Mouse (Mus musculus): ENCODE results near the gene Chst3. TPM values are rescaled to one million over a fixed set of nuclear protein-coding genes. Genes with fewer than 3 reads are reported as not detected.
A peak's percentile ranks its signal among the peaks of the same experiment; 100 is the strongest.

Gene Chst3
- polyA plus RNA-seq, 1 experiment, result 0.52 TPM

DNA sequence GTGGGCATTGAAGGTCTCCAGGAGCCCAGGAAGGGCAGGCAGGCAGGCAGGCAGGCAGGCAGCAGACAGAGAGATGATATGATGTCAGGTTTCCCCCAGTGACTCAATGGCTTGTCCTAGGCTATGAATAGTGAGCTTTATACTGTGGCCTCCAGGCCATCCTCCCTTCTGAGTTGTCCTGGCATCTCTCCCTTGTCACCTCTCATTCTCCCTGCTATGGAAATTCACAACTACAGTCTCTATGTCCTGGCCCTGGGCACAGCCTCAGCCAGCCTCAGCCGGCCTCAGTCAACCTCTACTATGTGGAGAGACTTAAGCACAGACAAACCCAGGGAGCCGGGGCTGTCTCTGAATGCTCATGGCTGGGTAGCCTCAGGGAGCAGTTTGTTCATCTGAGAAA, 8.6 kb downstream of the Chst3 start:
- TF ChIP-seq POLR2A (IDR thresholded peaks at IDR 0.05; ENCODE audit: control insufficient read depth, low read depth, low read length) (no peak), CTCF (IDR thresholded peaks at IDR 0.05; ENCODE audit: control insufficient read depth, insufficient read depth, insufficient replicate concordance, low read depth, low read length) (no peak)
- Histone ChIP-seq H3K27me3 (ENCODE audit: control insufficient read depth, insufficient read depth, low read length) (no peaks in the 10 kb centered on the region), H3K4me1 (ENCODE audit: control insufficient read depth, insufficient read depth, low read length) (no peaks in the 10 kb centered on the region), H3K4me3 (ENCODE audit: control insufficient read depth, low read depth, low read length) (no peak overlapping the region), H3K27ac (ENCODE audit: control insufficient read depth, insufficient read depth, low read depth, low read length) (no peak overlapping the region), H3K36me3 (ENCODE audit: control insufficient read depth, insufficient read depth, low read length) (no peaks in the 10 kb centered on the region)

DNA sequence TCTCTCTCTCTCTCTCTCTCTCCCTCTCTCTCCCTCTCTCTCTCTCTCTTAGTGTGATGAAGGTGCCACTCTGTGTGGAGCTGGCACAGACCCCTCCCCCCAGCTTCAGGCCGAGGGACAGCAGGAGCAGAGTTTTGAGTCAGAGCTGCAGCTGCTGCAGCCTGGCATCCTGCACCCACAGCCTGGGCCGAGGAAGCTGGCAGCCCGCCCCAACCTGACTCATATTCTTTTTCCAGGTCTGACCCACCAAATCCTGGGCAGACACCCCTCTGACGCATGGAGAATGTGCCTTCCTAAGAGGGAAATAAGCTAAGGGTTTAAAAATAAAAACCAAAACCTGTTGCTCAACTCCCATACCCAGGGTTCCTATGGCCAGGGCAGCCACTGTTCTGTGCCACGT, 9.8 kb downstream of the Chst3 start:
- Histone ChIP-seq H3K4me1 (ENCODE audit: control insufficient read depth, insufficient read depth, low read length) (no peaks in the 10 kb centered on the region), H3K4me3 (ENCODE audit: control insufficient read depth, low read depth, low read length) (no peak overlapping the region), H3K27ac (ENCODE audit: control insufficient read depth, insufficient read depth, low read depth, low read length) (no peak overlapping the region), H3K36me3 (ENCODE audit: control insufficient read depth, insufficient read depth, low read length) (no peaks in the 10 kb centered on the region), H3K27me3 (ENCODE audit: control insufficient read depth, insufficient read depth, low read length) (no peaks in the 10 kb centered on the region)
- TF ChIP-seq POLR2A (IDR thresholded peaks at IDR 0.05; ENCODE audit: control insufficient read depth, low read depth, low read length) (no peak), CTCF (IDR thresholded peaks at IDR 0.05; ENCODE audit: control insufficient read depth, insufficient read depth, insufficient replicate concordance, low read depth, low read length) (no peak)

DNA sequence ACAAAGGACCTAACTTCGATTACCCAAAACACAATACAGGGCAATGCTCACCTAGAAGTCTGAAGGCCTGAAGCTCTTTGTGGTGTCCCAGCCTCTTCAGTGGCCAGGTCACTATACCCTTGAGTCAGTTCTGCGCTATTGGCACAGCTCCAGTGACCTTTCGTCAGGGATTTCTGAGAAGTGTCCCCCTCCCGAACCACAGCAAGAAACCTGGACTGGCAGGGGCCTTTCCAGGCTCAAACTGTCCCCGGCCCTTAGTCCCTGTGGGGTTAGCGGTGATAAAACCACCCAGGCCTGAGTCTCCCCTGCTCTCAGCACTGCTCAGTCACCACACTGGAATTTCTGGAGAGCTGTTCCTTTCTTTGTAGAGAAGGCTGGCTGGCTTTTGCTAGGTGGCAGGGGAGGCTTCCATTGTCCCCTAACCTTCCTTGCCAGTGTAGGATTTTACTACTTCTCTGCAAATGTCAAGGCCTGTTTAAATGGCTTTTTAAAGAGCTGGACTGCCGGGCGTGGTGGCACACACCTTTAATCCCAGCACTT, 11.8 kb downstream of the Chst3 start:
- H3K4me3 ChIP-seq (ENCODE audit: control insufficient read depth, low read depth, low read length), result no peak overlapping the region
- TF ChIP-seq POLR2A (IDR thresholded peaks at IDR 0.05; ENCODE audit: control insufficient read depth, low read depth, low read length), result no peak
- TF ChIP-seq CTCF (IDR thresholded peaks at IDR 0.05; ENCODE audit: control insufficient read depth, insufficient read depth, insufficient replicate concordance, low read depth, low read length), result no peak
- no peaks in the 10 kb centered on the region for H3K27me3 ChIP-seq (ENCODE audit: control insufficient read depth, insufficient read depth, low read length)
- no peaks in the 10 kb centered on the region for H3K36me3 ChIP-seq (ENCODE audit: control insufficient read depth, insufficient read depth, low read length)
- no peaks in the 10 kb centered on the region for H3K4me1 ChIP-seq (ENCODE audit: control insufficient read depth, insufficient read depth, low read length)
- H3K27ac ChIP-seq (ENCODE audit: control insufficient read depth, insufficient read depth, low read depth, low read length), result no peak overlapping the region

DNA sequence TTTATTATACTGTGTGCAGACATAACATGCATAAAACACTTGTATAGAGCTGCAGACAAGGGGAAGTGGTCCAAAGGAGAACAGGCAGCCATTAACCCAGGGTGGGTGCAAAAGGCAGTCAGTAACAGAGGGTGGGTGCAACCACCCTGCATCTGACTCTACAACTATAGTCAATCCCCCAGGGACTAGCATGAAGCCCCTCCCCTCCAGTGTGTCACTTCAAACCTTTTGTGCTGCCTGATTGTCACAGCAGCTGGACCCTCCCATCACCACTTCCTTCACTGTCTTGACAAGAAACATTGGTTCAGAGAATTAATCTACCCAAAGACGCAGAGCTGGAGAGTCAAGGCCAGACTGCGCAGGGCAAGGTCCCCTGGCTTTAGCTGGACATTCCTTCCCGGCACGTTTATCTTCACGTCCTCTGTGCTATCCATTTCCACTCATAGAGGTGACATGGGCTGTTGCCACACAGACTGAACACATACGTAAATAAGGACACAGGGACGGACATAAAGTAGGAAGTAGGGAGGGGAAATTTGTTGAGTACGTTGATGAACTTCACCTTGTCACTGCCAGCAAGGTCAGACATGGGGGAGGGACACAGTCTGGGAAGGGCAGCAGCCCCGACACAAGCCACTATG, 13.3 kb downstream of the Chst3 start:
- H3K36me3 ChIP-seq (ENCODE audit: control insufficient read depth, insufficient read depth, low read length), result no peaks in the 10 kb centered on the region
- no peak overlapping the region for H3K4me3 ChIP-seq (ENCODE audit: control insufficient read depth, low read depth, low read length)
- TF ChIP-seq CTCF (IDR thresholded peaks at IDR 0.05; ENCODE audit: control insufficient read depth, insufficient read depth, insufficient replicate concordance, low read depth, low read length), result no peak
- no peak for TF ChIP-seq POLR2A (IDR thresholded peaks at IDR 0.05; ENCODE audit: control insufficient read depth, low read depth, low read length)
- H3K27ac ChIP-seq (ENCODE audit: control insufficient read depth, insufficient read depth, low read depth, low read length), result 0 out of 2 replicates have a peak overlapping the region, but pooled peaks have one; percentile 10
- no peaks in the 10 kb centered on the region for H3K27me3 ChIP-seq (ENCODE audit: control insufficient read depth, insufficient read depth, low read length)
- H3K4me1 ChIP-seq (ENCODE audit: control insufficient read depth, insufficient read depth, low read length), result no peaks in the 10 kb centered on the region

DNA sequence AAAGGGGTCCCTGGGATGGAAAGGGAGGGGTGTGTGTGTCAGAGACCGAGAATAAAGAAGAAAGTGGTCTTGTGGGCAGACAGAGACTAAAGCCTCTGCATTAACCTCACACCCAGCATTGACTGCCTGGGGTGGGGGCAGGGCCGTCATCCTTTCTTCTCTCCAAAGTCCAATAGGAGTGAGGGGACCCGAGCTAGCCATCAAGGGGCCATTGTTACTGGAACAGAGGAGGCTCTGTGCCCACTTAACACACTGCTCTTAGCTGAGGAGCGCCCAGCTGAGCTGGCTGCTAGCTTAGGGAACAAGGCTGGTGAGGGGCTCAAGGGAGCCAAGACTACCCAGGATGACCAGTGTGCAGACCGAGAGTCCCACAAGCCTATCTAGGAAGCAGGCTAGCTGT, 16.3 kb downstream of the Chst3 start:
- Histone ChIP-seq H3K4me1 (ENCODE audit: control insufficient read depth, insufficient read depth, low read length) (no peaks in the 10 kb centered on the region), H3K36me3 (ENCODE audit: control insufficient read depth, insufficient read depth, low read length) (no peaks in the 10 kb centered on the region), H3K4me3 (ENCODE audit: control insufficient read depth, low read depth, low read length) (no peak overlapping the region), H3K27me3 (ENCODE audit: control insufficient read depth, insufficient read depth, low read length) (no peaks in the 10 kb centered on the region), H3K27ac (ENCODE audit: control insufficient read depth, insufficient read depth, low read depth, low read length) (no peak overlapping the region)
- TF ChIP-seq CTCF (IDR thresholded peaks at IDR 0.05; ENCODE audit: control insufficient read depth, insufficient read depth, insufficient replicate concordance, low read depth, low read length), result no peak
- no peak for TF ChIP-seq POLR2A (IDR thresholded peaks at IDR 0.05; ENCODE audit: control insufficient read depth, low read depth, low read length)

DNA sequence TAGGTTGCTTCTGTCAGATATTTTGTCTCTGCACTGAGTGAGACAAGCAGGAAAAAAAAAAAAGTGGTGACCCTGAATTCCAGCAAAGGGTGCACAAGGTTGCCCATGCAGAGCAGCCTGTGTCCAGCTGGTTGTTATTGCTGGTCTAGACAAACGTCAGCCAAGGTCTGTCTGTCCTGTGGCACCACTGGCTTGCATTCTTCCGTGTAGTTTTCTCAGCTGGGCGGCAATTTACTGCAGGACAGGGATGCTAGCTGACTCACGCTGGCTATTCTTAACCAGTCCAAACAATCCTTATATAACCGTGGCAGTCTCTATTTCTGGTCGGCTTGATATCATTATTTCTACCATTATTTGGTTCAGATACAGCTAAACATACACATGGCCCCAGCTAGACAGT, 18.1 kb downstream of the Chst3 start:
- TF ChIP-seq POLR2A (IDR thresholded peaks at IDR 0.05; ENCODE audit: control insufficient read depth, low read depth, low read length), result no peak
- no peak for TF ChIP-seq CTCF (IDR thresholded peaks at IDR 0.05; ENCODE audit: control insufficient read depth, insufficient read depth, insufficient replicate concordance, low read depth, low read length)

DNA sequence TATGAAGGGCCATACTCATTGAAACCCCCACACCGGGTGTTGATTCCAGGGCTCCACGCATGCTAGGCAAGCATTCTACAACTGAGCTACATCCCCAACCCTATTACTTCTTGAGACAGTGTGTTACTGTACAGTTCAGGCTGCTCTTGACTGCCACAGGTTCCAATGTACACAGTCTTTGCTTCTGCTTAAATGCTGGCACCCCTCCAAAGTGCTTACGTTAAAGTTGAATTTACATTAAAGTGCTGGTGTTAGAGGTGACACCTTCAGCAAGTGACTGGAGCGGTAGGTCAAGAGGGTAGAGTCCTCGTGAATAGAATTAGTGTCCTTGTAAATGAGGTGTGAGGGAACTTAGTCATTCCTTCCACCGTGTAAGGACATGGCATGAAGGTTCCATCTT, 19.7 kb downstream of the Chst3 start:
- TF ChIP-seq CTCF (IDR thresholded peaks at IDR 0.05; ENCODE audit: control insufficient read depth, insufficient read depth, insufficient replicate concordance, low read depth, low read length), result no peak
- TF ChIP-seq POLR2A (IDR thresholded peaks at IDR 0.05; ENCODE audit: control insufficient read depth, low read depth, low read length), result no peak
- Histone ChIP-seq H3K27me3 (ENCODE audit: control insufficient read depth, insufficient read depth, low read length) (no peaks in the 10 kb centered on the region), H3K4me3 (ENCODE audit: control insufficient read depth, low read depth, low read length) (no peak overlapping the region), H3K27ac (ENCODE audit: control insufficient read depth, insufficient read depth, low read depth, low read length) (no peak overlapping the region), H3K36me3 (ENCODE audit: control insufficient read depth, insufficient read depth, low read length) (no peaks in the 10 kb centered on the region), H3K4me1 (ENCODE audit: control insufficient read depth, insufficient read depth, low read length) (peaks cover 2% of the 10 kb centered on the region)

More for the DNA sequence above, 18.1 kb downstream of the Chst3 start:
- Histone ChIP-seq H3K27ac (ENCODE audit: control insufficient read depth, insufficient read depth, low read depth, low read length) (no peak overlapping the region), H3K4me3 (ENCODE audit: control insufficient read depth, low read depth, low read length) (no peak overlapping the region), H3K4me1 (ENCODE audit: control insufficient read depth, insufficient read depth, low read length) (no peaks in the 10 kb centered on the region), H3K36me3 (ENCODE audit: control insufficient read depth, insufficient read depth, low read length) (no peaks in the 10 kb centered on the region), H3K27me3 (ENCODE audit: control insufficient read depth, insufficient read depth, low read length) (no peaks in the 10 kb centered on the region)
